Mouse (Mus musculus): ENCODE measurements around the gene Ccl19. TPM values are rescaled to one million over a fixed set of nuclear protein-coding genes. Genes with fewer than 3 reads are reported as not detected.
"Not testable (repeated sequence)": the region's sequence is repeated elsewhere in the genome, so short reads cannot be mapped to it uniquely, and the experiment has no call there.

Ccl19 gene
- not detected in 2 replicates for polyA plus RNA-seq (2014; fragmentation: Nextera tagmentation; extraction: Ambion mirVana)

DNA sequence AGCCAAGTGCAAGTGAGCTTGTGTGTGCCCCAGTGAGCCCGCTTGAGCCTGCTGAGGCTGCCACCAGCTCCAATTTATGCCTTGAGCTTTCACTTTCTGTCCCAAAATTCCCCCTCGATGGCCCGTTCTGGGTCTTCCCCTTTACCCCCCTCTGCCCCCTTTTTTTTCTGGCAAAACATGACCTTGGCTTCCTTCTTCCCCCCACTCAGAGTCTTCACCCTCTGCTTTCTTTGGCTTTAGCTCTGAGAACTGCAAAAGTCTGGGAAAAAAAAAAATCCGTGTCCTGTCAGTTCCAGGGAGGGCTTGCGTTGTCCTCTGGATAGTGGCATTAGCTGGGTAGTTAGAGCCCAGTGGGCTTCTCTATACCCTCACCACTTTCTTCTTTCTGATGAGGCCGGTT, at the start of gene Ccl19:
Ccl19 (minus strand) TSS at position 101 of the 400 bp plus-strand sequence.
- not testable (repeated sequence) for H3K27ac ChIP-seq (ENCODE audit: low read length); H3K4me2 ChIP-seq (replicated peaks; ENCODE audit: low read depth, low read length); H3K9ac ChIP-seq (replicated peaks; ENCODE audit: low read depth, low read length); H3K9me3 ChIP-seq (ENCODE audit: control insufficient read depth, low read depth, low read length); ATAC-seq (ENCODE audit: insufficient number of reproducible peaks, insufficient read depth, low FRiP score, low read depth); H3K4me1 ChIP-seq (ENCODE audit: control insufficient read depth, insufficient read depth, low read length); H3K4me3 ChIP-seq (ENCODE audit: low read depth, low read length); H3K27me3 ChIP-seq (ENCODE audit: control insufficient read depth, insufficient read depth, low read length); H3K36me3 ChIP-seq (ENCODE audit: control insufficient read depth, insufficient read depth, low read length)
- WGBS: no CpG with 5 or more reads among the region's 6 CpGs

DNA sequence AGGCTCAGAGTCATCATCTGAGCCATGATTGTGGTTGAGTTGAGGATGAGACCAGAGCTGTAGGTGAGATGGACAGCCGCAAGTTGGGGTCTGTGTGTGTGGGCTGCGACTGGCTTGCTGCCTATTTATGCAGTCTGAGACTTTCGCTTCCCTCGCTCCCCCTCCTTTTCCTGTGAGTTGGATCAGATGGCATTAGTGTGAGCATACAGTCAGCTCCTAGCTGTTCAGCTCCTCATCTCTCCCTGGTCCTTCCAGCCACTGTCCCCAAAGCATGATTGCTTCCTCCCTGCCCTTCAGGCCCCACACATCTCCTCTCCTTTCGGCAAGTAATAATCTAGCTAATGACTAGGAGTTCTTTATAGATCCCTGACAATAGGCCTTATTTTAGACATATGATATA, 17.5 kb upstream of the Ccl19 start, which contains the start of gene Ccl21a:
Ccl21a (minus strand) TSS at position 101 of the 400 bp plus-strand sequence.
- H3K9me3 ChIP-seq (ENCODE audit: control insufficient read depth, low read depth, low read length); H3K27me3 ChIP-seq (ENCODE audit: control insufficient read depth, insufficient read depth, low read length); H3K4me1 ChIP-seq (ENCODE audit: control insufficient read depth, insufficient read depth, low read length); ATAC-seq (ENCODE audit: insufficient number of reproducible peaks, insufficient read depth, low FRiP score, low read depth); H3K9ac ChIP-seq (replicated peaks; ENCODE audit: low read depth, low read length); H3K27ac ChIP-seq (ENCODE audit: low read length); H3K36me3 ChIP-seq (ENCODE audit: control insufficient read depth, insufficient read depth, low read length); H3K4me2 ChIP-seq (replicated peaks; ENCODE audit: low read depth, low read length); H3K4me3 ChIP-seq (ENCODE audit: low read depth, low read length): not testable (repeated sequence)
- WGBS: no CpG with 5 or more reads among the region's 5 CpGs

DNA sequence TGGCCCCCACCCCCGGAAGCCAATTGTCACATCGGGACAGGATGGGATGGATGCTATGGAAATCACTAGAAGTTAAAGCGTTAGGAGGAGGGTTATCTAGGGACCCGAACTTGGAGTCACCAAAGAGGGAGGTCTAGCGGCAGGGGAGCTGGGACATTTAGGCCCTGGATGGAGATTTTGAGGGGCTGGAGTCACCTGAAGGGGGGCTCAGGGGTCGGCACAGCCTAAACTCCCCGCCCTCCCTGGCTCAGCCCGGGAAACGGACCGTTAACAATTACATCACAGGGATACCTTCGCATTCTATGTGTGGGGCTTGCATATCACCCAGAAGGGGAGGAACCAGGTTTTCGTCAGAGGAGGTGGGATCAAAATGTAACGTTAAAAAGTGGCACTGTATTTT, 21.1 kb downstream of the Ccl19 start, which contains the start of gene 4930578G10Rik:
4930578G10Rik (plus strand) TSS at position 301 of the 400 bp plus-strand sequence.
- not testable (repeated sequence) for H3K9me3 ChIP-seq (ENCODE audit: control insufficient read depth, low read depth, low read length); H3K9ac ChIP-seq (replicated peaks; ENCODE audit: low read depth, low read length); H3K4me2 ChIP-seq (replicated peaks; ENCODE audit: low read depth, low read length); ATAC-seq (ENCODE audit: insufficient number of reproducible peaks, insufficient read depth, low FRiP score, low read depth); H3K4me1 ChIP-seq (ENCODE audit: control insufficient read depth, insufficient read depth, low read length); H3K36me3 ChIP-seq (ENCODE audit: control insufficient read depth, insufficient read depth, low read length); H3K27me3 ChIP-seq (ENCODE audit: control insufficient read depth, insufficient read depth, low read length); H3K4me3 ChIP-seq (ENCODE audit: low read depth, low read length); H3K27ac ChIP-seq (ENCODE audit: low read length)
- WGBS: no CpG with 5 or more reads among the region's 13 CpGs

Other genes with a start within 250 kb of the Ccl19 start
- 0.18 TPM in 1 of 2 replicates, not detected in the other for gene Fam205a2, start 228.4 kb downstream of the Ccl19 start, polyA plus RNA-seq (2014; fragmentation: Nextera tagmentation; extraction: Ambion mirVana)
- gene Gm10591, start 144.4 kb downstream of the Ccl19 start, polyA plus RNA-seq (2014; fragmentation: Nextera tagmentation; extraction: Ambion mirVana): 0.75 TPM in 1 of 2 replicates, not detected in the other
- gene Gm2564, start 126.9 kb downstream of the Ccl19 start, polyA plus RNA-seq (2014; fragmentation: Nextera tagmentation; extraction: Ambion mirVana): not detected in 2 replicates
- gene Ccl27b, start 101.3 kb downstream of the Ccl19 start, polyA plus RNA-seq (2014; fragmentation: Nextera tagmentation; extraction: Ambion mirVana): not detected in 2 replicates
- not detected in 2 replicates for gene Il11ra2, start 94.7 kb downstream of the Ccl19 start, polyA plus RNA-seq (2014; fragmentation: Nextera tagmentation; extraction: Ambion mirVana)
- gene 4930578G10Rik, start 21.0 kb downstream of the Ccl19 start, polyA plus RNA-seq (2014; fragmentation: Nextera tagmentation; extraction: Ambion mirVana): 0.51 TPM in 1 of 2 replicates, not detected in the other
- 55.6 and 55.8 TPM in 2 replicates for gene Ccl21a, start 17.4 kb upstream of the Ccl19 start, polyA plus RNA-seq (2014; fragmentation: Nextera tagmentation; extraction: Ambion mirVana)
- 0.10 TPM in 1 of 2 replicates, not detected in the other for gene Fam205a1, start 97.3 kb upstream of the Ccl19 start, polyA plus RNA-seq (2014; fragmentation: Nextera tagmentation; extraction: Ambion mirVana)
- 0.17 TPM in 1 of 2 replicates, not detected in the other for gene Gm12394, start 100.2 kb upstream of the Ccl19 start, polyA plus RNA-seq (2014; fragmentation: Nextera tagmentation; extraction: Ambion mirVana)
- gene Fam205c, start 117.7 kb upstream of the Ccl19 start, polyA plus RNA-seq (2014; fragmentation: Nextera tagmentation; extraction: Ambion mirVana): 0.63 and 1.4 TPM in 2 replicates
- gene Phf24, start 160.1 kb upstream of the Ccl19 start, polyA plus RNA-seq (2014; fragmentation: Nextera tagmentation; extraction: Ambion mirVana): 2.6 and 3.1 TPM in 2 replicates
- 10.0 and 11.0 TPM in 2 replicates for gene Dnajb5, start 193.2 kb upstream of the Ccl19 start, polyA plus RNA-seq (2014; fragmentation: Nextera tagmentation; extraction: Ambion mirVana)
- 0.22 and 0.97 TPM in 2 replicates for gene 1700022I11Rik, start 213.0 kb upstream of the Ccl19 start, polyA plus RNA-seq (2014; fragmentation: Nextera tagmentation; extraction: Ambion mirVana)
- gene Vcp, start 243.9 kb upstream of the Ccl19 start, polyA plus RNA-seq (2014; fragmentation: Nextera tagmentation; extraction: Ambion mirVana): 473 and 500 TPM in 2 replicates